Mouse (Mus musculus) heart, embryonic 16.5 days (tissue): ENCODE measurements around the gene Rassf3. TPM values are rescaled to one million over a fixed set of nuclear protein-coding genes. Genes with fewer than 3 reads are reported as not detected.

Source experiments
- ATAC-seq: fragments of 200-750 bp; cut with Nextera tagmentation; replicated peaks from 2 replicates; pipeline ENCODE4 v1.8.0; 2017; ENCODE audit warnings: moderate number of reproducible peaks; ENCODE audit not compliant: insufficient read depth, low FRiP score; ENCODE audit errors: extremely low read depth
- H3K27ac ChIP-seq: fragments of 300-500 bp; sonication (generic); 2 replicates; pipeline ENCODE4 v1.5.1; 2014; ENCODE audit warnings: mild to moderate bottlenecking, low read length, control low read depth, moderate library complexity
- H3K27me3 ChIP-seq: fragments of 300-500 bp; sonication (generic); 2 replicates; pipeline ENCODE4 v1.6.1; 2014; ENCODE audit warnings: low read length, mixed read lengths; ENCODE audit not compliant: control insufficient read depth, insufficient read depth
- H3K36me3 ChIP-seq: fragments of 300-500 bp; sonication (generic); 2 replicates; pipeline ENCODE4 v1.6.1; 2014; ENCODE audit not compliant: control insufficient read depth, insufficient read depth
- H3K4me1 ChIP-seq: fragments of 300-500 bp; sonication (generic); 2 replicates; pipeline ENCODE4 v1.6.1; 2014; ENCODE audit warnings: low read length, mixed read lengths; ENCODE audit not compliant: control insufficient read depth, insufficient read depth
- H3K4me2 ChIP-seq: fragments of 300-500 bp; sonication (generic); 2 replicates; pipeline ENCODE4 v1.6.1; 2014; ENCODE audit warnings: low read depth, mild to moderate bottlenecking, control low read depth, low read length
- H3K4me3 ChIP-seq: fragments of 300-500 bp; sonication (generic); 2 replicates; pipeline ENCODE4 v1.5.1; 2014; ENCODE audit warnings: mild to moderate bottlenecking, control low read depth, low read length
- H3K9ac ChIP-seq: fragments of 300-500 bp; sonication (generic); 2 replicates; pipeline ENCODE4 v1.6.1; 2014; ENCODE audit warnings: low read length, control low read depth
- H3K9me3 ChIP-seq: fragments of 300-500 bp; sonication (generic); replicated peaks from 2 replicates; pipeline ENCODE4 v1.6.1; 2016; ENCODE audit warnings: low read length; ENCODE audit not compliant: control insufficient read depth
- WGBS: fragments of 180-500 bp; shearing (Covaris S2); extraction: QIAGEN DNeasy Blood & Tissue Kit; methylation state at CpG from one replicate; pipeline ENCODE4 v1.1.7; 2014; 5-methylcytosine and 5-hydroxymethylcytosine counted together
- polyA plus RNA-seq: library from polyadenylated mRNA; unstranded; fragments of >200 nt; fragmentation: Nextera tagmentation; extraction: Ambion mirVana; gene quantifications from 2 replicates; pipeline ENCODE4 v1.2.1, GENCODE M21; 2015

Gene Rassf3
- polyA plus RNA-seq, 1 experiment from 2014 or later: 24.1 TPM

GRCm38 (mm10) chr10:121376530-121377271 is 99.4 kb downstream of the Rassf3 start:
- no peaks in the 10 kb centered on the region for H3K9me3 ChIP-seq
- H3K27me3 ChIP-seq: no peaks in the 10 kb centered on the region
- H3K4me3 ChIP-seq: no peak overlapping the region
- H3K27ac ChIP-seq: no peak overlapping the region
- WGBS: 88% methylated on average over 24 of the region's 24 CpGs
- H3K4me2 ChIP-seq: no peak overlapping the region
- no peak for ATAC-seq
- no peaks in the 10 kb centered on the region for H3K4me1 ChIP-seq
- no peak overlapping the region for H3K9ac ChIP-seq
- peaks cover 44% of the 10 kb centered on the region for H3K36me3 ChIP-seq

- H3K4me2 ChIP-seq: no peak overlapping the region
- no peak overlapping the region for H3K4me3 ChIP-seq
- no peak overlapping the region for H3K9ac ChIP-seq
- H3K4me1 ChIP-seq: no peaks in the 10 kb centered on the region
- 69% methylated on average over 24 of the region's 24 CpGs for WGBS
- no peaks in the 10 kb centered on the region for H3K27me3 ChIP-seq
- peaks cover 43% of the 10 kb centered on the region for H3K36me3 ChIP-seq
- ATAC-seq: no peak
- no peak overlapping the region for H3K27ac ChIP-seq
- H3K9me3 ChIP-seq: no peaks in the 10 kb centered on the region
Measured at GRCm38 (mm10) chr10:121375649-121376493, 100.3 kb downstream of the Rassf3 start.

- Histone ChIP-seq H3K9ac (no peak overlapping the region), H3K9me3 (no peaks in the 10 kb centered on the region), H3K27me3 (no peaks in the 10 kb centered on the region), H3K4me3 (no peak overlapping the region), H3K27ac (no peak overlapping the region), H3K4me1 (no peaks in the 10 kb centered on the region), H3K4me2 (no peak overlapping the region), H3K36me3 (peaks cover 39% of the 10 kb centered on the region)
- no peak for ATAC-seq
- WGBS: 77% methylated on average over 17 of the region's 17 CpGs
Measured at GRCm38 (mm10) chr10:121374693-121375620, 101.2 kb downstream of the Rassf3 start.

DNA sequence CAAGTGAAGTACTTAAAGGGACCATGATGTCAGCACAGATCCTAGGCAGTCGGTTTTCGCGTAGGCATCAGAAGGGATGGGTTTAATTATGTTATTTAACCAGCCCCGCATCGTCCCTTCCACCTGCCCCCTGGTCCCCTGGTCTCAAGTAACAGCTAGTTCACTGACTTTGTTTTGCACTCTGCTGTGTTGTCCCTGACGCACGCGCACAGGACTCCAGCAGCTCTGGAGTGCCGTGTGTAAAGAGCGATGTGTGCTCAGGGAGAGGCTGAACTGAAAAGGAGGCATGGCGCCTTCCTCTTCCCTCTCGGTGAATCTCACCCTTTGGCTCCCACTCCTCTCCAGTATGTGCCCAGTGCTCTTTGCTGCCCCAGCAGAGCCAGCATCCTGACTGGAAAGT is 102.1 kb downstream of the Rassf3 start:
- H3K27ac ChIP-seq: no peak overlapping the region
- no peak overlapping the region for H3K4me2 ChIP-seq
- no peaks in the 10 kb centered on the region for H3K9me3 ChIP-seq
- H3K36me3 ChIP-seq: peaks cover 30% of the 10 kb centered on the region
- WGBS: 86% methylated on average over 12 of the region's 12 CpGs
- no peaks in the 10 kb centered on the region for H3K27me3 ChIP-seq
- ATAC-seq: no peak
- H3K4me1 ChIP-seq: no peaks in the 10 kb centered on the region
- no peak overlapping the region for H3K4me3 ChIP-seq
- H3K9ac ChIP-seq: no peak overlapping the region

DNA sequence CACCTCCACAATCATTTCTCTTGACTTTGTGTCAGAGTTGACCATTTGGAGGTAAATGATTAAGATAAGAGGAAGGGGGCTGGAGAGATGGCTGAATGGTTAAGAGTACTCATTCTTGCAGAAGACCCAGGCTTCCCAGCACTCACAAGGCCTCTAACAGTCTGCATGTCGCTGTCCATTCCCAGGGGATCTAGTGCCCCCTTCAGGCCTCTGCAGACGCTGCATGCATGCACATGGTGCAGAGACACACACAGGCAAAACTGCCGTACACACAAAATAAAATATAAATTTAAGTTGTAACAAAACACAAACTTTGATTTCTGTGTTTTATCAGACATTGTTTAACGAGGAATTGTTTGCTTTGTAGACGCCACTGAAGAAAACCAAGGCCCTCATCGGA is 105.4 kb downstream of the Rassf3 start:
- Histone ChIP-seq H3K4me3 (no peak overlapping the region), H3K4me1 (peaks cover 7% of the 10 kb centered on the region), H3K9me3 (no peaks in the 10 kb centered on the region), H3K27ac (no peak overlapping the region), H3K9ac (no peak overlapping the region), H3K4me2 (no peak overlapping the region), H3K27me3 (no peaks in the 10 kb centered on the region), H3K36me3 (peaks cover 11% of the 10 kb centered on the region; the same call in 1 of the 2 replicates)
- WGBS: 91% methylated on average over 6 of the region's 6 CpGs
- no peak for ATAC-seq

DNA sequence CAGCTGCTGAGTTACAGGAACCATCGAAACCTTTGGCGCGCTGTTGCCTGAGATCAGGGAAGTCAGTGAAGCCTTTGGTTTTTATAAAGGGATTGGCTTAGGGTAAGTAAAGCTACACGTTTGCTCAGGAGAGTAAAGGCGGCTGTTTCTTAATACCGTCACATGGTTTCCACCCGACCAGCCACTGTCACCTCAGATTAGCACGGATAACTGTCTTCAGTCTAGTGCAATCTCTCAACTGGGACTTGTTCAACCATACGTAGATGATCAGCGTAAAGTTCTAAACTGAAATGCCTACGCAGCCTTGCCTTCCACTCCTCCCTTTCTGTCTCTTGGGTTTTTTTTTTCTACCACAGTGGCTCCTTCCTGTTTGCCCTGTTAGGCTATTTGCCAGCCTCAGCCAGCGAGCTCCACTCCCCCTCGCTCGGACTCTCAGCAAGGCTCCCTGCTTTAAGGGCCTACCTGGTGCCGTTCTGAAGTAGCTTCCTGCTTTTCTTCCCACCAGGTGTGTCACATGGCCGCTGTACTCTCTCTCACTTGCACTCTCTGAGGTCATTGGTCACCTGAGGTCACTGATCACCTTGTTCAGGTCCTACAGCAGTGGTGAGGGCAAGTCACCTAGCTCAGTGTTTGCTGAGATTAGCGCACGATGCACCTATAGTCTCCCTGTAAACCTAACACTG is 107.2 kb downstream of the Rassf3 start:
- Histone ChIP-seq H3K4me2 (no peak overlapping the region), H3K36me3 (peaks cover 7% of the 10 kb centered on the region; the same call in 1 of the 2 replicates), H3K27me3 (no peaks in the 10 kb centered on the region), H3K9ac (no peak overlapping the region), H3K27ac (no peak overlapping the region), H3K4me1 (peaks cover 13% of the 10 kb centered on the region), H3K4me3 (no peak overlapping the region), H3K9me3 (no peaks in the 10 kb centered on the region)
- 84% methylated on average over 18 of the region's 18 CpGs for WGBS
- ATAC-seq: no peak

DNA sequence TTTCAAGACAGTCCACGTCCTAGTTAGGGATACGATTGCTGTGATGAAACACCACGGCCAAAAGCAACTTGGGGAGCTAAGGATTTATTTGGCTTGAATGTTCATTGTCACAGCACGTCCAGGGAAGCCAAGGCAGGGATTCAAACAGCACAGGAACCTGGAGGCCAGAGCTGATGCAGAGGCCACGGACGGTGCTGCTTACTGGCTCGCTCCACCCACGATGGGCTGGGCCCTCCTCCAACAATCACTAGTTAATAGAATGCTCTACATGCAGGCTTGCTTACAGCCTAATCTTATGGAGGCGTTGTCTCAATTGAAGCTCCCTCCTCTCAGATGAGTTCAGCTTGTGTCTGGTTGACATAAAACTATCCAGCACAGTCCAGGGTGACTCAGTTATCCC is 108.4 kb downstream of the Rassf3 start:
- Histone ChIP-seq H3K36me3 (peaks cover 5% of the 10 kb centered on the region; the same call in 1 of the 2 replicates), H3K4me3 (no peak overlapping the region), H3K27me3 (no peaks in the 10 kb centered on the region), H3K9me3 (no peaks in the 10 kb centered on the region), H3K9ac (no peak overlapping the region), H3K4me2 (no peak overlapping the region), H3K4me1 (peaks cover 13% of the 10 kb centered on the region), H3K27ac (no peak overlapping the region)
- no peak for ATAC-seq
- WGBS: 87% methylated on average over 9 of the region's 9 CpGs

DNA sequence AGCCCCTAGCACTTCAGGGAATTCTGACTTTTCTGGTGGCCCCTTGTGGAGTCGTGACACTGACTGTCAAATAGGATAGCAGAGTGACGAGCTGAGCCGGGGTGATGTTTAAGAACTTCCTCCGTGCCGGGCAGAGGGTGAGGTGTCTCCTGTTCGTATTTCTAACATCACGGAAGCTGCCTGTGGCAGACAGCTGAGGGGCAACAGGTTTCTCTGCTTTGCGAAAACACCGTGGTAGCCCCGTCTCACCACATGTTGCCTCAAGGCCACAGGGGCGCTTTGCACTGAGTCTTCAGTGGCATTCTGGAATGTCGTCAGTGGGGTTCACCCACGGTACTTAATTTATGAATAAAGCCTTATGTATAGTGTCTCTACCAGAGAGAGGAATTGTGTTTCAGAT is 108.9 kb downstream of the Rassf3 start:
- no peak overlapping the region for H3K9ac ChIP-seq

More for the DNA sequence above, 108.9 kb downstream of the Rassf3 start:
- no peaks in the 10 kb centered on the region for H3K27me3 ChIP-seq
- H3K4me1 ChIP-seq: peaks cover 13% of the 10 kb centered on the region
- no peak overlapping the region for H3K4me2 ChIP-seq
- WGBS: 83% methylated on average over 13 of the region's 13 CpGs
- peaks cover 5% of the 10 kb centered on the region; the same call in 1 of the 2 replicates for H3K36me3 ChIP-seq
- ATAC-seq: no peak
- H3K27ac ChIP-seq: no peak overlapping the region
- no peak overlapping the region for H3K4me3 ChIP-seq
- H3K9me3 ChIP-seq: no peaks in the 10 kb centered on the region
